20 mouse cellular contexts compared by ENCODE assay signal in genomic region chr17:84967045-84967444, GRCm38 (mm10). TPM values are rescaled to one million over a fixed set of nuclear protein-coding genes. Genes with fewer than 3 reads are reported as not detected.
DNase-seq lines count a peak whose midpoint lies in the region; ATAC-seq and TF ChIP-seq lines count a peak whose summit lies in the region.
"Had no signal": no experiment of that assay in that cellular context is flagged by ENCODE, and none has a peak within 500 bp of the region (broad histone marks: within the 10 kb centered on the region; RNA-seq: fewer than 3 reads in every experiment).

No protein-coding gene starts in this region.

- H3K4me2 ChIP-seq in liver, embryonic 12.5 days, result no peak overlapping the region
- no peak overlapping the region for H3K4me2 ChIP-seq in CH12.LX (ENCODE audit: insufficient read depth, low read depth, poor library complexity, severe bottlenecking)
- no peak overlapping the region for H3K4me2 ChIP-seq in liver, postnatal 0 days (ENCODE audit: low read depth, low read length)
- H3K4me2 ChIP-seq: heart, embryonic 15.5 days; hindbrain, embryonic 13.5 days; lung, embryonic 14.5 days; neural tube, embryonic 12.5 days had no signal

- TF ChIP-seq CTCF in heart, adult 2 months (IDR thresholded peaks at IDR 0.05), result peak; percentile 31
- TF ChIP-seq CTCF in CH12.LX (conservative IDR thresholded peaks at IDR 0.05 in 1 of 2, IDR thresholded peaks at IDR 0.05 in 1 of 2; ENCODE audit: low read depth in 2 of 2, low read length in 2 of 2), result peak in 1 of 2 experiments; percentile 39; a peak in 2 of 4 replicates
- peak; percentile 52 for TF ChIP-seq CTCF in liver, postnatal 0 days (IDR thresholded peaks at IDR 0.05; ENCODE audit: low read depth)

- H3K9me3 ChIP-seq in liver, embryonic 12.5 days (replicated peaks), result no peaks in the 10 kb centered on the region
- no peaks in the 10 kb centered on the region for H3K9me3 ChIP-seq in CH12.LX (replicated peaks; ENCODE audit: low read length)
- no peaks in the 10 kb centered on the region for H3K9me3 ChIP-seq in liver, postnatal 0 days (ENCODE audit: low read length)
- H3K9me3 ChIP-seq: heart, embryonic 15.5 days; hindbrain, embryonic 13.5 days; neural tube, embryonic 12.5 days had no signal

- H3K27me3 ChIP-seq in heart, adult 2 months (ENCODE audit: control insufficient read depth, insufficient read depth, low read length), result no peaks in the 10 kb centered on the region
- H3K27me3 ChIP-seq in liver, embryonic 12.5 days (replicated peaks), result no peaks in the 10 kb centered on the region
- no peaks in the 10 kb centered on the region for H3K27me3 ChIP-seq in CH12.LX (replicated peaks)
- H3K27me3 ChIP-seq in liver, postnatal 0 days (ENCODE audit: insufficient read depth, low read length), result no peaks in the 10 kb centered on the region
- H3K27me3 ChIP-seq: heart, embryonic 15.5 days; hindbrain, embryonic 13.5 days; neural tube, embryonic 12.5 days had no signal

- TF ChIP-seq EP300 in heart, adult 2 months (IDR thresholded peaks at IDR 0.05; ENCODE audit: insufficient read depth, low read depth, low read length), result no peak
- TF ChIP-seq EP300 in CH12.LX (IDR thresholded peaks at IDR 0.05; ENCODE audit: low read length), result no peak
- TF ChIP-seq EP300 in liver, postnatal 0 days (IDR thresholded peaks at IDR 0.05; ENCODE audit: low read depth), result no peak

- 75% methylated on average over 1 of the region's 1 CpGs for WGBS in heart, adult 2 months
- WGBS in liver, embryonic 12.5 days (ENCODE audit: insufficient replicate concordance), result 79% methylated on average over 1 of the region's 1 CpGs
- 74% methylated on average over 1 of the region's 1 CpGs for WGBS in liver, postnatal 0 days (ENCODE audit: insufficient replicate concordance)

- H3K4me3 ChIP-seq in heart, adult 2 months, result no peak overlapping the region
- H3K4me3 ChIP-seq in liver, embryonic 12.5 days, result no peak overlapping the region
- no peak overlapping the region for H3K4me3 ChIP-seq in CH12.LX (replicated peaks in 1 of 3; ENCODE audit: low read depth in 2 of 3, low read length in 2 of 3, poor library complexity in 1 of 3)
- no peak overlapping the region for H3K4me3 ChIP-seq in liver, postnatal 0 days (ENCODE audit: low read depth, low read length)
- H3K4me3 ChIP-seq: heart, embryonic 15.5 days; hindbrain, embryonic 13.5 days; neural tube, embryonic 12.5 days had no signal

- peaks cover 4% of the 10 kb centered on the region for H3K36me3 ChIP-seq in heart, adult 2 months (ENCODE audit: control insufficient read depth, insufficient read depth, low read length)
- peaks cover 38% of the 10 kb centered on the region for H3K36me3 ChIP-seq in liver, embryonic 12.5 days
- peaks cover 0 to 35% of the 10 kb centered on the region in 2 experiments for H3K36me3 ChIP-seq in CH12.LX (replicated peaks in 1 of 2; ENCODE audit: control insufficient read depth in 1 of 2, insufficient read depth in 1 of 2, low read length in 1 of 2)
- peaks cover 15% of the 10 kb centered on the region; the same call in 1 of the 2 replicates for H3K36me3 ChIP-seq in liver, postnatal 0 days (replicated peaks; ENCODE audit: insufficient read depth, low read length)
- H3K36me3 ChIP-seq: heart, embryonic 15.5 days; hindbrain, embryonic 13.5 days; neural tube, embryonic 12.5 days had no signal

- intact Hi-C loops in heart, adult 2 months (cut with DNase I), result no loop called here
- intact Hi-C loops in heart, postnatal 10 days (cut with DNase I), result no loop called here

- no peak for DNase-seq in heart, adult 2 months
- no peak for DNase-seq in heart, postnatal 10 days
- DNase-seq in liver (peak; percentile 38), CH12.LX (ENCODE audit: extremely low read depth) (no peak)
- no peak for DNase-seq in liver, postnatal 0 days
- DNase-seq in frontal cortex, postnatal 10 days (ENCODE audit: low spot score in 2 of 2), result no peak
- DNase-seq: adrenal gland, postnatal 25 days; cerebellum, adult 11 months; cerebellum, postnatal 10 days; embryo, embryonic 11 days; forebrain, postnatal 0 days; kidney, postnatal 10 days; lung, embryonic 14.5 days; lung, postnatal 36 days; right cerebral cortex, postnatal 4 days had no signal

- no peak overlapping the region for H3K27ac ChIP-seq in heart, adult 2 months
- no peak overlapping the region for H3K27ac ChIP-seq in liver, embryonic 12.5 days
- no peak overlapping the region for H3K27ac ChIP-seq in CH12.LX (ENCODE audit: insufficient read depth, low read depth)
- H3K27ac ChIP-seq in liver, postnatal 0 days (ENCODE audit: low read depth), result no peak overlapping the region
- H3K27ac ChIP-seq: heart, embryonic 15.5 days; hindbrain, embryonic 13.5 days; neural tube, embryonic 12.5 days had no signal

- ATAC-seq in liver, embryonic 12.5 days, result no peak
- no peak for ATAC-seq in liver, postnatal 0 days
- ATAC-seq: forebrain, postnatal 0 days; inflammation-experienced regulatory T-cells, adult 6 months had no signal

- in situ Hi-C loops in CH12.LX (cut with MboI; ENCODE audit: low pct_ligation_motif_present, low pct_unique_long_range_greater_than_20kb, low sequenced_read_pairs), result no loop called here

- peak; percentile 32 for TF ChIP-seq RAD21 in CH12.LX (IDR thresholded peaks at IDR 0.05; ENCODE audit: low read depth, low read length)

- no peak overlapping the region for H3K9ac ChIP-seq in heart, adult 2 months (ENCODE audit: low read depth, low read length)
- no peak overlapping the region for H3K9ac ChIP-seq in liver, embryonic 12.5 days
- H3K9ac ChIP-seq in CH12.LX (ENCODE audit: insufficient read depth, low read depth), result no peak overlapping the region
- H3K9ac ChIP-seq in liver, postnatal 0 days (replicated peaks), result no peak overlapping the region
- H3K9ac ChIP-seq: forebrain, postnatal 0 days; heart, embryonic 15.5 days; hindbrain, embryonic 13.5 days; lung, embryonic 14.5 days; neural tube, embryonic 12.5 days had no signal

- peaks cover 10% of the 10 kb centered on the region for H3K79me2 ChIP-seq in heart, adult 2 months (replicated peaks; ENCODE audit: control insufficient read depth, insufficient read depth, low read length)
- H3K79me2 ChIP-seq in CH12.LX (replicated peaks; ENCODE audit: control insufficient read depth, extremely low read depth, insufficient read depth, poor library complexity, severe bottlenecking), result peaks cover 35% of the 10 kb centered on the region

- dilution Hi-C loops in CH12.LX (cut with MboI; ENCODE audit: extremely low pct_ligation_motif_present, extremely low pct_unique_long_range_greater_than_20kb, low sequenced_read_pairs), result no loop called here

- no peak for TF ChIP-seq POLR2A in heart, adult 2 months (IDR thresholded peaks at IDR 0.05; ENCODE audit: insufficient read depth, low read depth, low read length)
- no peak for TF ChIP-seq POLR2A in CH12.LX (IDR thresholded peaks at IDR 0.05; ENCODE audit: low read depth, low read length)

- peaks cover 2% of the 10 kb centered on the region for H3K4me1 ChIP-seq in heart, adult 2 months (ENCODE audit: control insufficient read depth, insufficient read depth, low read length)
- H3K4me1 ChIP-seq in liver, embryonic 12.5 days, result peaks cover 57% of the 10 kb centered on the region
- peaks cover 0 to 5% of the 10 kb centered on the region in 2 experiments; a peak in 1 of 4 replicates for H3K4me1 ChIP-seq in CH12.LX (ENCODE audit: control insufficient read depth in 1 of 2, insufficient read depth in 2 of 2)
- peaks cover 10% of the 10 kb centered on the region for H3K4me1 ChIP-seq in liver, postnatal 0 days (ENCODE audit: insufficient read depth)
- H3K4me1 ChIP-seq: neural tube, embryonic 12.5 days had no signal

TF ChIP-seq in CH12.LX, 34 proteins besides CTCF, POLR2A, EP300 and RAD21:
- TF ChIP-seq CHD1 (IDR thresholded peaks at IDR 0.05; ENCODE audit: low read depth, low read length), result no peak
- no peak for TF ChIP-seq TCF12 (IDR thresholded peaks at IDR 0.05; ENCODE audit: low read depth, low read length)
- TF ChIP-seq ZMIZ1 (IDR thresholded peaks at IDR 0.05; ENCODE audit: low read depth, low read length), result no peak
- no peak for TF ChIP-seq KAT2A (IDR thresholded peaks at IDR 0.05; ENCODE audit: insufficient replicate concordance, low read length)
- TF ChIP-seq NELFE (IDR thresholded peaks at IDR 0.05; ENCODE audit: low read depth, low read length), result no peak
- no peak for TF ChIP-seq ZKSCAN1 (IDR thresholded peaks at IDR 0.05; ENCODE audit: borderline replicate concordance, low read depth, low read length)
- no peak for TF ChIP-seq UBTF (IDR thresholded peaks at IDR 0.05; ENCODE audit: low read depth, low read length)
TF ChIP-seq in CH12.LX: peak in this region for 0.

RNA-seq across cellular contexts. Expression of gene Ppm1b, which starts 10.5 kb away (rescaled TPM):
- total RNA-seq in heart, adult 2 months (2021), result 100 to 1,000 TPM; 119 to 137 TPM
- 39.0 and 84.7 TPM in 2 replicates for polyA plus RNA-seq in heart, adult 2 months (2012; rRNA removed)
- 10 to 100 TPM; 88.4 to 88.8 TPM for total RNA-seq in heart, postnatal 10 days (2021)
- 71.7 and 75.2 TPM in 2 replicates for polyA plus RNA-seq in liver, embryonic 12.5 days (2016; fragmentation: Nextera tagmentation; extraction: Ambion mirVana)
- total RNA-seq in CH12.LX (2012; rRNA removed) (33.2 and 37.7 TPM in 2 replicates), CH12.LX (2014; rRNA removed) (39.5 and 39.9 TPM in 2 replicates)
- polyA plus RNA-seq in CH12.LX (2012; ENCODE audit: insufficient read length, low read depth), result 47.8 and 49.6 TPM in 2 replicates
- polyA plus RNA-seq in liver, postnatal 0 days (2015; fragmentation: Nextera tagmentation; extraction: Ambion mirVana), result 41.6 and 46.3 TPM in 2 replicates
